Mouse (Mus musculus): ENCODE data around the gene Tmc6.
A peak's percentile ranks its signal among the peaks of the same experiment; 100 is the strongest.
"Not testable (repeated sequence)": the region's sequence is repeated elsewhere in the genome, so short reads cannot be mapped to it uniquely, and the experiment has no call there.

Gene Tmc6

DNA sequence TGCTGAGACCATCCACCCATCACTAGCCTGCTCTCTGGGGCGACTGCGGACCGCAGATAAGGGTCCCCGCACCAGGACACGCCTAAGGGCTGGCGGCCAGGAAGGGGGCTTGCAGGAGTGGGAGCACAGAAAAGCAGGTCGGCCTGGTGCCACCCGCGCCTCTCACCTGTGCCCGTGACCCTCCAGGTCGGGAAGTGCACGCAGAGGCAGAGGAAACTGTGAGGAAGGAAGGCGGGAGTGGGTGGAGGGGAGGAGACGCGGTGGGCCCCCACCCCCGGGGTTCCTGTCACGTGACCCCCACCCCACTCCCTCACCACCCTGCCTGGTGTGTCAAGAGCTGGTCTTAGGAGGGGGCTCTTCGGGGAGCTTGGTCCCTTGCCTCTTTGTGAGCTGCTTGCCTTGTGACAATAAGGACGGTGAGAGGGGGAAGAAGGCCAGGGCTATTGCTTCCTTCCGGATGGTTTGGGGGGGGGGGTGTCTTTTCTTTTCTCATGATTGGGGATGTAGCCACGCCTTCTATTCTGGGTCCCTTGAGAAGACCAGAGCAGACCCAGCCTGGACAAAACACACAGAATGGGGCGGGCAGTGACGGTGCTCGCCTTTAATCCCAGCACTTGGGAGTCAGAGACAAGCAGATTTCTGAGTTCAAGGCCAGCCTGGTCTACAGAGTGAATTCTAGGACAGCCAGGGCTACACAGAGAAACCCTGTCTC lies at the start of gene Tmc6, which contains the start of gene Tmc8:
Gene Tmc6 (minus strand): TSS at position 206 of the 712 bp plus-strand sequence.
Gene Tmc8 (plus strand): TSS at position 84 of the 712 bp plus-strand sequence.
- DNase-seq (ENCODE audit: low spot score), result no peak

DNA sequence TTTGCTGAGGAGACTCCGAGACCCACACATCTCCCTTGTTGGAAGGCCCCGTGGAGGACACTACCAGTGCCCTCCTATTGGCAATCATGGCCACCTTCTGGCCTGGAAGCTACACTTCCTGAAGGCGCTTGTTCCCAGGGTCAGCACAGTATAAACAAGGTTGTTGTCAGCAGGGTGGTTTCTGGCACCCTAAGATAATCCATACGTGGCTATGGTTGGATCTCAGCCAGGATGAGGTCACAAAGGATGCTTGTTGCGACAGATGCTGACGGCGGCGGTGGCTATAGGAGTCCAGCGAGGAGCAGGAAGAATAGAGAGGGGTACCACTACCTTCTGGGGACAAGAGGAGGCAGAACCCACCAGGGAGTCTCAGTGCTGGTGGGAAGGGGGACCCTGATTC lies 48.4 kb upstream of the Tmc6 start:
- no peak for DNase-seq (ENCODE audit: low spot score)

DNA sequence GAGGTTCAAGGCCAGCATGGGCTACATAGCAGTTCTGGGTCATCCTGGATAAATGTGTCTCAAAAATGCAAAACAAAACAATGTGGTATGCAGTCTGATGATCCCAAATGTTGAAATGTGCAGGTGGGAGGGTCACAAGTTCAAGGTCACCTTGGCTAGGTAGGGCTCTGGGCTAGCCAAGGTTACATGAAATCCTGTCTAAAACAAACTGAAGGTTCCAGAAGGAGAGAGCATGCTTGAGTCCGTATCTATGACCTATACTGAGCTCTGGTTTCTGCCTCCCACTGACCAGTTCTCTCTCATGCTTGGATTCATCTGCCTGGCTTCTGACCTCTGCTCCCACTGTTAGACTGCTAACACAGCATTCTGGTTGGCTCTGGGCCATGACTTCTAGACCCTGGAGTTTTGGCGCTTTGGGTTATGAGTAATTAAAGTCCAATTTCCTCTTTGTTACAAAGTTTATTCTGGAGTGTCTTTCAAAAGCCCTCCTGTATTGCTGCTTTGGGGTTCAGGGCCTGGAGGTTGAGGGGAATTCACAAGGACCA lies 47.7 kb upstream of the Tmc6 start:
- no peak for DNase-seq (ENCODE audit: low spot score)

DNA sequence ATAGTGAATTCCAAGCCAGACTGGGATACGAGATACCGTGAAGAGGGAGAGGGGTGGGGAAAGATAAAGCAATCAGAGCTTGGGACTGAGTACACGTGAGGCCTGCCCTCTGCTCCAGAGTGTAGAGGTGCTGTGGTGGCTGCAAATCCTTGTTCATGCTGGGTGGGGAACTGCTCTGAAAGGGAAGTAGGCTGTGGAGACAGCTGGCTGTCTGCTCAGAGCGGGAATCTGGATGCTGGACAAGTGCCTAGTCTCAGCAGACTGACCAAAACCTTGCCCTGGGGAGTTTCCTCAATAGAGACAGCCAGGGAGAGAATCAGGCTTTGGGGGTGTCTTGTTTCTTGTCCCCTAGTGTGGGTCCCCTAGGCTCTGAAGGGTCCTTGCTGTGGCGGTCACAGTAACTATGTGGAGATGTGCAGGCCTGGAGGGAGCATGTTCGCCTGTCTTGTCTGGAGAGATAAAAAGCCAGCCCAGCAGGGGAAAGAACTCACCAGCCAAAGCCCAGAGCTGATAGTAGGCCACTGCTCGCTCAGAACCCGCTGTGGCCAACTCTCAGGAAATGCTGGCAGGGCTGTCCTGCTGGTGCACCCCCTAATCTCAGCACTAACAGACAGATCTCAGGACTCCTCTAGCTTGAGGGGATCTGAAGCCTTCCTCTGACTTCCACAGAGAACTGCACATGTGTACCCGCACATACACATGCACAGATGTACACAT lies 47.0 kb upstream of the Tmc6 start:
- DNase-seq (ENCODE audit: low spot score), result no peak

DNA sequence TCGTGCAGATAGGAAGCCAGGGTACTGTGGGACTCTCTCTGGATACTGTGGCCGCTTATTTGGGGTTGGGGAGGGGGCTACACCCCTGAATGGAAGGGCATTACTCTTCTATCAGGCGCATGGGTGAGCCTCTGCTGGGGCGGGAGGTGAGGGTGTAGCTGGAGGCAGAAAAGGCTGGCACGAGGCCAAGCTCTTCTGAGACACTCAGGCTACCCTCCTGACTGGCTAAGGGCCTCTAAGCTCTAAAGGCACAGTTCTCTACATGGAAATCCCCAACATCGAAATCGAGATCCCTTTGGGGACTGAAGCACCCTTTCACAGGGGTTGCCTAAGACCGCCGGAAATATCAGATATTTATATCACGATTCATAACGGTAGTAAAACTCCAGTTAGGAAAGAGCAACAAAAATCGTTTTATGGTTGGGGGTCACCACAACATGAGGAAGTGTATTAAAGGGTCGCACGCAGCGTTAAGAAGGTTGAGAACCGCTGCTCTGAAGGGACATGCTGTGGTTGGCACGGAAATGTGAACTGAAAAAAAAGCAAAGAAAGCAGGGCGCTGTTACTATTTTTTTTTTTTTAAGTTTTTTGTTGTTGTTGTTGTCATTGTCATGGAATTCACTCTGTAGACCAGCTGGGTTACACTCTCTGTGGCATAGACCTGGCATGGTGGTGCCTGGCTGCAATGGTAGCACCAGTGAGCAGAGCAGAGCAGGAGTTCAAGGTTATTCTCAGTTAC lies 46.3 kb upstream of the Tmc6 start:
- no peak for DNase-seq (ENCODE audit: low spot score)

DNA sequence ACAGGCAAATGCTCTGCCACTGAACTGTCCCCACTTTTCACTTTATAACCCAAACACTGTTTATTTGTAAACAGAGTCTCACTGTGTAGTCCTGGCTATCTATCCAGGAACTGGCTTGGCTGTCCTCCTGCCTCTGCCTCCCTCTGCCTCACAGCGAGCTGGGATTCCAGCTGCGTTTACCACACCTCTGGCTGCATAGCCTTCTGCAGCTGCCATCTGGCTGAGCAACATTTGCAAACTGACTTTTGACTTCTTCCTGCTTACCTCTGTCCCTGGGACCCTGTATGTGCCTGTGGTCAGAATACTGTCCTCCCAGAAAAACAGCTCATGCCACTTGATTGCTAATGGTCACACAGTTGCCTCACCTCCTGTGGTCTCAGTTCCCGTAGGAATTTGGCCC lies 45.4 kb upstream of the Tmc6 start:
- DNase-seq (ENCODE audit: low spot score), result no peak

DNA sequence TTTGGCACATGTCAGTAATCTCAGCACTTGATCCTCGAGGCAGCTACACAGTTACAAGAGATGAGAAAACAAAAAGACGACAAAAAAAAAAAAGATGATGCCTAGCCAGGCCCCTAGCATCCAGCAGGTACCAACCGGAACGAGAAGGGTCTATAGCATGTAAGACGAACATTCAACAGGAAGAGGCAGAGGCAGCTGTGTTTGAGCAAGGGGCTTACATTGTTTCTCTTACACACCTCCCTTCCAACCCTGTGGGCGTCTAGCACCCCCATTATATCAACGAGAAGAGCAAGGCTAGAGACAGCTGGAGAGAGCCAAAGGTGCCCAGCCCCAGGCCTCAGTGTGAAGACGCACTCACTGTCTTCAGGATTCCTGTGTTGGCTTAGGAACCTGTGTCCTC lies 44.9 kb upstream of the Tmc6 start:
- DNase-seq (ENCODE audit: low spot score), result no peak

DNA sequence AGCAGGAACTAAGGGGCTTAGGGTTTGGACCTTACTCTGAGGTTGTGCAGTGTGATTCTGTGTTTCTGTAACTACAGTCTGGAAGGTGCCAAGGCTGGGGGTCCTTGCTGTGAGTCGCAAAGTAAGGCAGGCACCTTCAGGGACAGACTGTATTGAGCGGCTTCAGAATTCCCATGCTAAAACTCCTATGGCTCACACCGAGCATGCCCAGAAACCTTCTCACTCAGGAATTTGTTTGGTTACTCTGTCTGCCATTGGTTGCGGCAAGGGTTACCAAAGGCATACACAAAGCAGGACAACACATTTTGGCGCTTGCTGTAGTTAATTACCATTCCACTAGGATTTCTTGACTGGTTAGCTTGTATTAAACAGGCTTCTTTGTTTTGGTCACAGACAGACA lies 44.2 kb upstream of the Tmc6 start:
- peak; percentile 69 for DNase-seq (ENCODE audit: low spot score)

DNA sequence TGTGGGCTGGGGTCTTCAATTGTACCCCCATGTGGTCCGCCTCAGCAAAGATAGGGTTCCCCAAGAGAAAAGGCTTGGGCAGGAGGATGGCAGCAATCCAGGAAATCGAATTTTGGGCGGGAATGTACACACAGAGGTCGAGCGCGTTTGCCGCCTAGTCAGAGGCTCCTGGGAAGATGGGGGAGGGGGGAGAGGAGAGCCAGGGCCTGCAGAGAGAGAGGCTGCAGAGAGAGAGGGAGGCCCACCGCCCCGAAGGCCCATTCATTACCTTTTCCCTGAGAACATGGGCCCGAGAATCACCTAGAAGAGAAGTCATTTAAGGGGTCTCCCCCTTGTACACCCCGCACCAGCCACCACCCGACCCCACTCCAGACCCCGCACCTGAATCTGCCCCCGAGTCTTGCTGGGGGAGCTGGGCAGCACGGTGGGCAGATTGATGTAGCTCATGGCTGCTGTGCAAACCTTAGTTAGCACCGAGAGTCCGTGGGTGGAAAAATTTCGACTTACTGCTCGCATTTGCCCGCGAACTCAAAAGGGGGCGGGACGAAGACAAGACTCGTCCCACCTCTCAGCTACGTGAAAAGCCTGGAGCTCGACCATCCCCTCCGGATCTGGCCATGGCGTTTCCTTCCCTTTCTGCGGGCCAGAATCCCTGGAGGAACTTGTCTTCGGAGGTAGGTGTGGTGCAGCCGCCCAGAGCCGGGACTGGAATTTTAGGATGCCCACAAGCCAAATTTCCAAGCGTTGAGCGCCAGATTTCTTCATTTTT lies 43.5 kb upstream of the Tmc6 start, which contains the start of the genes Afmid and Tk1:
Gene Afmid (plus strand): TSS at position 592 of the 769 bp plus-strand sequence.
Gene Tk1 (minus strand): TSS at position 760 of the 769 bp plus-strand sequence.
- DNase-seq (ENCODE audit: low spot score), result peak; percentile 95

DNA sequence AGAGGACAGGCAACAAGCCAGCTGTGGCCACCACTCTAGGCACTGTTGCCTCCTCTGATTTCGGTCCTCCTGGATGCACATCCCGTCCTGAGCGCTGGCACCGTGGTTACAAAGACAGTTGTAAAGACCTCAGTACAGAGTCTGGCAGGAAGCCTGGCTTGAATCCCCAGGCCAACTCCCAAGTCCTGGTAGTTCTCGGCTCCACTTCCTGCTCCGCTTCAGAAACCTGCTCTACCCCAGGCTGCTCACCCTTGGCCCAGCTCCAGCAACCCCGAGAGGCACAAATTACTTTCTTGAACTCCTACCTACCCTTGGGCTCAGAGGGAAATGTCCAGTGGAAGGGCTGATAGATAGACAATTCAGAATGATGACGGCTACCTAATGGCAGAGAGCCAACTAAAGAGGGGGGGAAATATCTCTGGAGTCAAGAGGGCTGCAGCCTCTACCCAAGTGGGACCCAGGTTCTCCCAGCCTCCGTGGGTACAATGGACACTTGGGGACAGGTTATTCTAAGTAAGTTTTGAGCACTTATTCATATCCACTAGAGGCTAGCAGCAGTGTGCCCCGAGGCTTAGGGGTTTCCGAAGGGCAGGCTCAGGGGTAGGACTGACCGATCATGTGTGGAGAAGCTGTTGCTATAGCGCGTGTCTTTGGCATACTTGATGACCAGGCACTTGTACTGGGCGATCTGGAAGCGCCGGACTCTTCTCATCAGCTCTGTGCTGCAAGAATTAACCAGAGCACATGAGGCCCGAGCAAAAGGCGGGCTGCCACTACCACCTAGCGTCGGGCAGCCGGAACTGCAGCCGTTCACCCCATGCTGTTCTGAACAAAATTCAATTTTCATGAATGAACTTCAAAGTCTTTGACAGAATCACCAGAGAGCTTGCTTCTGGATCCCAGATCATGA lies 42.3 kb upstream of the Tmc6 start:
- peak; percentile 90 for DNase-seq (ENCODE audit: low spot score)

DNA sequence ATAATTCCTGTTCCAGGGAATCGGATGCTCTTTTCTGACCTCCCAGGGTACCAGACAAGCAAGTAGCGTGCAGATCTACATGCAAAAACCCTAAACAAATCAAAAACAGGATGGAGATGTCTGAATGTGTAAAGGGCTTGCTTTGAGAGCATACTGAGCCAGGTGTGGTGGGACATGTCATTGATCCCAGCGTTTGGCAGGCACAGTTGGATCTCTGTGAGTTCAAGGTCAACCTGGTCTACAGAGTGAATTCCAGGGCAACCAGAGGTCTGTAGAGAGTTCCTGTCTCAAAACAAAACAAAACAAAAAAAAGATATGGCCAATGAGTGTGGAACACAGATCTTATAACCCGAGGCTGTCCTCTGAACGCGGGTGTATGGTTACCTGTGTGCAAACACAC lies 41.4 kb upstream of the Tmc6 start:
- DNase-seq (ENCODE audit: low spot score), result no peak

DNA sequence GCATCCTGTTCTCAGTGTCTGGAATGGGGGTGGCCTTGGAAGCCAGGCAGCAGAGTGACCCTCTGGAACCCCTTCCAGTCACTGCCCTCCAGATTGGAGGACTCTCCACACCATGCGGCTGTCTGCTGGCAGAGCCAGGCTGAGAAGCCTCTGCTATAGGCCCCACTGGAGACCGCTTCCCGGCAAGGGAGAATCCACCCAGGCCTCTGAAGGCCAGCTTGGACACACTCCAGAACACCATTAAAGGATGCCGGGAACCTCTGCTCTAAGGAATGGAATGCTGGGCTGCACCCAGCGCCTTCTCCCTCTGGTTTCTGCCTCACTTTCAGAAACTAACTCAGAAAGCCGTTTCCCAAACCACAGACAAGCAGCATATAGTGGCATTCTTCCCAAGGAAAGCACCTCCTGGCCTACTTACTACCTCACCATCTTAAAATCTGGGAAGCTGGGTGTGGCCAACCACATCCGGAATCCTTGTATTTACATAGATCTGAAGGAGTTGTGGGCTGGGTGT lies 40.8 kb upstream of the Tmc6 start:
- DNase-seq (ENCODE audit: low spot score), result no peak

DNA sequence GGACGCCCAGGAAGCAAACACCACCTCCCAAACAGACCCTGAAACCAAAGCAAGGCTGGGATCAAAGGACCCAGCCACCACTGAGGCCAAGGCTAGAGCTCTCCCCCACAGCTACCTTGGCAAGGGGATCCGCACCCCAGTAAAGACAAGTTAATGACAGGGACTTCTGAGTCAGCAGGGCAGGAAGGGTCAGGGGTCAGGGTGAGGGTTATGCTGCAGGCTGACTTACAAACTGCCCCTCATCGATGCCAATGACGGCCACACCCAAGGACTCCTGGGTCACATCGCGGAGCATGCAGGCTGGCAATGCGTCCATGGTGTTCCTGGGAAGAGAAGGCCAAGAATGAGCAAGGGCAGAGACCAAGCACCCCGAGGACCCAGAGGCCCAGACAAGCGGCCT lies 39.9 kb upstream of the Tmc6 start:
- DNase-seq (ENCODE audit: low spot score), result no peak

DNA sequence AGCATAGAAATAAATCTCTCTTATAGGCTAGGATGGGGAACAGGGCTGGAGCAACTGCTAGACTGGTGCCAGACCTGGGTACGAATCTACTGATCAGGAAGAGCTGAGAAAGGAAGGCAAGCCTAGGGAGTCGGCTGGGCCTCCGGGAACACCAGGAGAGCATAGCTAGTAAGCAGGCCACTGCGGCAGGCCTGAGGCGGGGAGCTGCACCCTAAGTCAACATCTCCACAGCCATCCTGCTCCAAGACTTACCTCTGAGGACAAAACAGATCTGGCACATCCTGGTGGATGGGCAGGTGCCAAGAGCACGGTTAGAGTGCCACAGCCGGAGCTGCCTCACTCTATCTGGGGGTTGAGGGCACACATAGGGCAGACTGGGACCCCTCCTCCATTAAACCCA lies 38.2 kb upstream of the Tmc6 start:
- DNase-seq (ENCODE audit: low spot score), result no peak

DNA sequence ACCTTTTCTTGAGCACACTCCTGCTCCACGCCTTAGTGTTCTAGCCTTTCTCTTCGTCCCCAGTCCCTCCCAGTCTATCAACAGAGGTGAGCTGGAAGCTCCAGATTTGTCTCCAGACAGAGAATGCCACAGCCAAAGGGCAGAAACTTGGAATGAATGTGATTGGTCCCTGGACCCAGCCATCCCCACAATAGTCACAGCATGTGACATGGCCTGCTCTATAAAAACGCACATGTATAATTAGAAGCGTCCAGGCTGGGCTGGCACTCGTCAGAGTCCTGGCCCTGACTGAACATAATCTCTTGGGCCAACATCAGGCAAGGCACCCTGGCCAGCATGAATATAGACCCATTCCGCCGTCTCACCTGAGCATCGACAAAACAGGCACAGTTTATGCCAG lies 37.1 kb upstream of the Tmc6 start:
- no peak for DNase-seq (ENCODE audit: low spot score)

DNA sequence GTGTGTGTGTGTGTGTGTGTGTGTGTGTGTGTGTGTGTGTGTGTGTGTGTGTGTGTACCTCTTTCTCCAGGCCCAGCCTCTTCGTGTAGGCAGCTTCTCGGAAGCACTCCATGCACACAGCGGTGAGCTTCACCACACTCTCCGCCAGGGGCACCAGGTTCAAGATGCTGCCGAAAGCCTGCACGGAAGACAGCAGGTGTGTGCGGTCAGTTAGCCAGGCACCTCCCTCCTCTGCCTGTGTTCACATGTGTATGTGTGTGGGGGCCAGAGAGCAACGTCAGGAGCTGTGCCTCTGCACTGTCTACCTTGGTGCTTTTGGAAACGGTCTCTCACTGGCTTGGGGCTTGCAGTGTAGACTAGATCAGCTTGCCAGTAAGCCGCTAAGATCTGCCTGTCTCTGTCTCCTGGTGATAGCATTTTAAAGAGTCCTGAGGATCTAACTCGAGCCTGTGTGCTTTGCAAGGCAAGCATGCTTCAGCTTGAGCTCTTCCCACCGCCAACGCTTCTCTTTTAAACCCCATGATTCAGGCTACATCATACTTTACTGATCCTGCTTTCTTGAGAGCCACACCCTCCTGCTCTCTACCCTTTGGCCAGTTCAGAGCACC lies 34.5 kb upstream of the Tmc6 start:
- DNase-seq (ENCODE audit: low spot score), result no peak

DNA sequence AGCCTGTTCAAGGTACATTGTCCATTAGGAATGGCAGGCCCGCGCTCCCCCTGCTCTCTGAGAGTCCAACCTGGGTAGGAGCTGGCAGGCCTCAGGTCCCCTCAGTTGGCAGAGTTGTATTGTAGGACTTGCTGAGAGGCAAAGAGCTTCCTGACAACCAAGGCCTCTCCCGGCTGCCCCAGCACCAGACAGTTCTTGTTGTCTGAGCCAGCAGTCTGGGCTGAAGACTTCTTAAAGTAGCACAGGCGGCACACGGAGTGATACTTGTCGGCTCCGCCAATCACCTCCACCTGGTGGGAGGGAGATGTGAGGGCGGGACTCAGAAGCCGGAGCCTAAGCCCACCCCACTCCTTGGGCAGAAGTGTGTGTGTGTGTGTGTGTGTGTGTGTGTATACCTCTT lies 33.9 kb upstream of the Tmc6 start:
- DNase-seq (ENCODE audit: low spot score), result not testable (repeated sequence)

DNA sequence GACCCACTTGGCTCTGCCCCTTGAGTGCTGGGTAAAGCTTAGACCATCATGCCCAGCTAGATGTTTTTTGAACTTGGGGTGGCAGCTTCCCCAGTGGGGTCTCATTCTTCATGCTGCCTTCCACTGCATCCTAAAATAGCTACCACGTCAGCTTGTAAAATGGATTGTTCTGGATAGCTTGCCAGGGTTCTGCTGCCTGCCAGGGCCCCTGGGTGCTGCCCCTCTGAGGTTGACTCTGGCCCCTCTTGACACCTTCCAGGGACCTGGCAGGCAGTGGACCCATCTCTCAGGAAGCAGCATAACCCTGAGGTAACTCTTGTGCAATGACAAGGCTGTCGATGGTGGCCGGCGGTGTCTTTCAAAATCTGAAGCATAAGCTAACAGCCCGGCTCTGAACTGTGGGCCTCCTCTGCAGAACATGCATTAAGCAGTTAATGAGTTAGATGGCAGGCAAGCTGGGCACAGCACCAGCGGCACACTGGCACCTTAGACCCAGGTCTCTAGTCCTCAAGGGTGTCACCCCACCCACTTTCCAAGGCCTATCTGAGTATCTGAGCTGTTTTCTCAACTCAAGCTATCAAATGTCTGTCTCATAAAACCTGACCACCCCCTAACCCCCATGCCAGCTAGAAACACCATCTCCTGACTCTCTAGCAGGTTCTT lies 32.8 kb upstream of the Tmc6 start:
- no peak for DNase-seq (ENCODE audit: low spot score)

DNA sequence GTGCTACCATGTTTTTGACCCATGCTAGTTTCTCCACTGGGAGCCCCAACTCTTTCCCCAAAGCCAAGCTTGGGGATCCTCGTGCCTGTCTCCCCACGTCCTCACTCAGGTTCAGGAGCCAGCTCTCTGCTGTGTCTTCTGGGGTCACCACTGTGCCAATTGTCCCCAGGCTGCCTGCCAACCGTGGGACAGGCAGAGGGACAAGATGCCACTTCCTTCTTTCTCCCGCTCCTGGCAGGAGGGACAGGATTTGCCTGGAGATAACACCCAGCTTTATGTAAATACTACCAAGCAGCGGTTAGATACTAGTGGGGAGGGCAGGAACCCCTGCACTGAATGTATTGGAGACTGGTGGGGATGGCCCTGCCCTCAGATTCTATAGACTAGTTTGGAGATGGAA lies 31.9 kb upstream of the Tmc6 start:
- DNase-seq (ENCODE audit: low spot score), result no peak

Measured in embryo, embryonic 10.5 days (tissue).